ENCODE assay signal across 9 mouse cellular contexts in genomic region chr1:139267844-139268243, GRCm38 (mm10).
A peak's percentile ranks its signal among the peaks of the same experiment; 100 is the strongest.
DNase-seq lines count a peak whose midpoint lies in the region; ATAC-seq and TF ChIP-seq lines count a peak whose summit lies in the region.
"Had no signal": no experiment of that assay in that cellular context is flagged by ENCODE, and none has a peak within 500 bp of the region (broad histone marks: within the 10 kb centered on the region; RNA-seq: fewer than 3 reads in every experiment).

No protein-coding gene starts in this region.

- H3K9me3 ChIP-seq in stomach, postnatal 0 days (ENCODE audit: control insufficient read depth, low read length) = no peaks in the 10 kb centered on the region
- H3K9me3 ChIP-seq: limb, embryonic 12.5 days had no signal

- no peak overlapping the region for H3K9ac ChIP-seq in stomach, postnatal 0 days (ENCODE audit: low read length)
- H3K9ac ChIP-seq: limb, embryonic 12.5 days had no signal

- H3K4me1 ChIP-seq in stomach, postnatal 0 days (replicated peaks; ENCODE audit: control insufficient read depth, insufficient read depth) = no peaks in the 10 kb centered on the region
- H3K4me1 ChIP-seq: limb, embryonic 12.5 days had no signal

- H3K36me3 ChIP-seq in stomach, postnatal 0 days (ENCODE audit: control insufficient read depth, insufficient read depth, low read length) = no peaks in the 10 kb centered on the region
- H3K36me3 ChIP-seq: limb, embryonic 12.5 days had no signal

- intact Hi-C loops in gastrocnemius, postnatal 36 days (cut with DNase I) = loop anchor here (5.0 kb wide), 1 partner anchor 431 kb away; no protein-coding TSS in a partner anchor

- no peak overlapping the region for H3K4me2 ChIP-seq in stomach, postnatal 0 days (replicated peaks; ENCODE audit: low read depth)
- H3K4me2 ChIP-seq: limb, embryonic 12.5 days had no signal

- peak; percentile 95 for TF ChIP-seq CTCF in stomach, postnatal 0 days (IDR thresholded peaks at IDR 0.05; ENCODE audit: low read depth)

- no peak overlapping the region for H3K4me3 ChIP-seq in stomach, postnatal 0 days (ENCODE audit: low read depth, low read length)
- H3K4me3 ChIP-seq: limb, embryonic 12.5 days had no signal

- TF ChIP-seq EP300 in stomach, postnatal 0 days (optimal IDR thresholded peaks at IDR 0.05) = no peak

- WGBS in stomach, postnatal 0 days = 14% methylated on average over 6 of the region's 6 CpGs

- H3K27ac ChIP-seq in stomach, postnatal 0 days (replicated peaks) = no peak overlapping the region
- H3K27ac ChIP-seq: limb, embryonic 12.5 days had no signal

- peak; percentile 85 for ATAC-seq in megakaryocyte, adult 5-6 weeks (ENCODE audit: poor library complexity, severe bottlenecking)
- no peak for ATAC-seq in stomach, postnatal 0 days (ENCODE audit: low FRiP score, low TSS enrichment)

- DNase-seq in gastrocnemius, postnatal 10 days = peak; percentile 6
- DNase-seq in gastrocnemius, postnatal 36 days = no peak
- DNase-seq in CD4-positive, CD25-positive, alpha-beta regulatory T cell, adult 2 months (ENCODE audit: low read depth, low spot score) = peak; percentile 83
- peak; percentile 55 for DNase-seq in c-Kit-positive CD71-positive TER-119-negative erythroid progenitor cells, embryonic 14.5 days (ENCODE audit: low read depth)
- peak; percentile 86 for DNase-seq in forelimb bud, embryonic 11.5 days (ENCODE audit: low read depth, low spot score)
- peak; percentile 71 for DNase-seq in layer of hippocampus, adult 11-12 months (ENCODE audit: low spot score)
- DNase-seq in stomach, postnatal 0 days (ENCODE audit: low spot score) = peak; percentile 30

- no peaks in the 10 kb centered on the region for H3K27me3 ChIP-seq in stomach, postnatal 0 days (ENCODE audit: control insufficient read depth, insufficient read depth, low read length)
- H3K27me3 ChIP-seq: limb, embryonic 12.5 days had no signal

Comparison
In these comparisons a context has a peak if more than half of its experiments do, and no peak if none do; other contexts are left out.
1. DNase-seq: peak in gastrocnemius, postnatal 10 days (single experiment), CD4-positive, CD25-positive, alpha-beta regulatory T cell, adult 2 months (single experiment), c-Kit-positive CD71-positive TER-119-negative erythroid progenitor cells, embryonic 14.5 days (single experiment), forelimb bud, embryonic 11.5 days (single experiment), layer of hippocampus, adult 11-12 months (single experiment) and stomach, postnatal 0 days (single experiment); none in gastrocnemius, postnatal 36 days (0 of 2).